Mouse (Mus musculus) E14TG2a.4 (cell line): Measurements from ENCODE around the gene Strn.

Experiments
- CTCF ChIP-seq: conservative IDR thresholded peaks from 2 replicates; pipeline ENCODE4 v1.5.1; 2014; ENCODE audit warnings: low read length
- NANOG ChIP-seq: IDR thresholded peaks from 2 replicates; pipeline ENCODE4 v1.6.1; 2014; ENCODE audit warnings: borderline replicate concordance, low read length, mixed read lengths
- POU5F1 ChIP-seq: IDR thresholded peaks from 2 replicates; pipeline ENCODE4 v1.6.1; 2014; ENCODE audit warnings: low read length, borderline replicate concordance

DNA sequence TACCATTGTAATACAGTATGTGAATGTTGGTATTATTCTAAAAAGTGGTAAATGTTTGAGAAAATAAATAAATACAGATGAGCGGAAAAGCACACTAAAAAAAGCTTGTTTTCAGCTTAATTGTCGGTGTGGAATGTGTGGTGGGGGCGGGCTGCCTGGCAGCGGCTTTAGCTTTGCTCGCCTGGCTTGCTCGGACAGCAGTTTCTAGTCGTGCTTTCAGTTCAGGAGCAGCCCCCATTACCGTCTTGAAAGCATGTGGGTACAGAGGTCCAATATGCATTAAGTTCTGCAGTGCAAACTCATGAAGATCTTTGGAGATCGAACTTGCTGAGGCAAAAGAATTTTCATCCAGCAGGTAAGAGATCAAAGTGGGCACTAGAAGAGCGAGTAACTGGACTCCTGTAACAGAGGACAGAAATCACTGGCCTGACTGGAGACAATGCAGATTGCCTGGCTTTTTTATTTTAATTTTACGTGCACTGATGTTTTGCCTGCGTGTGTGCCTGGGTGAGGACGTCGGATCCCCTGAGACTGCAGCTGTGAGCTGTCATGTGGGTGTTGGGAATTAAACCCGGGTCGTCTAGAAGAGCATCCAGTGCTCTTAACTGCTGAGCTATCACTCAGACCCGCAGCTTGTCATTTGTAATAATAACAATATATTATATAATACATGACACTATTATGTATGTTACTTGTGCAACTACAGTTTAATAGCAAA, 16.1 kb upstream of the Strn start:
- no peak for TF ChIP-seq CTCF
- no peak for TF ChIP-seq POU5F1
- TF ChIP-seq NANOG = no peak
